Mouse (Mus musculus) embryonic facial prominence, embryonic 11.5 days (tissue): ENCODE data around the gene Gpr50. TPM values are rescaled to one million over a fixed set of nuclear protein-coding genes. Genes with fewer than 3 reads are reported as not detected.

Experiments used
- polyA plus RNA-seq: library from polyadenylated mRNA; unstranded; fragments of >200 nt; fragmentation: Nextera tagmentation; extraction: Ambion mirVana; gene quantifications from 2 replicates; pipeline ENCODE4 v1.2.1, GENCODE M21; 2014

Gpr50 gene
- polyA plus RNA-seq, 1 experiment from 2014 or later = 17.8 TPM

Other genes with a start within 250 kb of the Gpr50 start
- 25.9 and 28.9 TPM in 2 replicates for gene Cd99l2, start 170.8 kb upstream of the Gpr50 start, polyA plus RNA-seq
- 570 and 611 TPM in 2 replicates for gene Hmgb3, start 107.7 kb upstream of the Gpr50 start, polyA plus RNA-seq
- 28.9 and 38.0 TPM in 2 replicates for gene Vma21, start 152.3 kb downstream of the Gpr50 start, polyA plus RNA-seq